In genomic region chr12:13268412-13268811, GRCm38 (mm10) we compare ENCODE assay signal across 8 mouse cellular contexts. TPM values are rescaled to one million over a fixed set of nuclear protein-coding genes. Genes with fewer than 3 reads are reported as not detected.
A peak's percentile ranks its signal among the peaks of the same experiment; 100 is the strongest.
DNase-seq lines count a peak whose midpoint lies in the region; ATAC-seq and TF ChIP-seq lines count a peak whose summit lies in the region.

No protein-coding gene starts in this region.

- H3K4me2 ChIP-seq in kidney, embryonic 15.5 days: peak overlapping the region; percentile 71
- H3K4me2 ChIP-seq in embryonic facial prominence, embryonic 13.5 days: peak overlapping the region; percentile 78
- peak overlapping the region; percentile 81 for H3K4me2 ChIP-seq in intestine, postnatal 0 days (replicated peaks; ENCODE audit: low read depth)
- H3K4me2 ChIP-seq in neural tube, embryonic 11.5 days (ENCODE audit: low read depth): peak overlapping the region; percentile 5; the same call in 1 of the 2 replicates

- H3K27ac ChIP-seq in kidney, embryonic 15.5 days: no peak overlapping the region
- no peak overlapping the region for H3K27ac ChIP-seq in embryonic facial prominence, embryonic 13.5 days
- peak overlapping the region; percentile 21; the same call in 1 of the 2 replicates for H3K27ac ChIP-seq in intestine, postnatal 0 days (ENCODE audit: low read depth, low read length)
- no peak overlapping the region for H3K27ac ChIP-seq in neural tube, embryonic 11.5 days (ENCODE audit: low read depth, low read length)

- peak; percentile 31; the same call in 1 of the 2 replicates for ATAC-seq in kidney, embryonic 15.5 days (replicated peaks; ENCODE audit: low FRiP score)
- ATAC-seq in embryonic facial prominence, embryonic 13.5 days (ENCODE audit: insufficient number of reproducible peaks, insufficient read depth, low FRiP score, low TSS enrichment, low read depth): peak; percentile 8; the same call in 1 of the 2 replicates
- ATAC-seq in intestine, postnatal 0 days: no peak
- peak; percentile 18; the same call in 1 of the 2 replicates for ATAC-seq in neural tube, embryonic 11.5 days (ENCODE audit: insufficient read depth, low FRiP score, low TSS enrichment)

- 53% methylated on average over 3 of the region's 3 CpGs for WGBS in kidney, embryonic 15.5 days
- 56% methylated on average over 3 of the region's 3 CpGs for WGBS in embryonic facial prominence, embryonic 13.5 days
- 37% methylated on average over 3 of the region's 3 CpGs for WGBS in intestine, postnatal 0 days
- 49% methylated on average over 3 of the region's 3 CpGs for WGBS in neural tube, embryonic 11.5 days

- H3K9me3 ChIP-seq in kidney, embryonic 15.5 days (replicated peaks): no peaks in the 10 kb centered on the region
- H3K9me3 ChIP-seq in embryonic facial prominence, embryonic 13.5 days: no peaks in the 10 kb centered on the region
- no peaks in the 10 kb centered on the region for H3K9me3 ChIP-seq in intestine, postnatal 0 days (ENCODE audit: control insufficient read depth)
- no peaks in the 10 kb centered on the region for H3K9me3 ChIP-seq in neural tube, embryonic 11.5 days (ENCODE audit: control insufficient read depth, low read length)

- no peaks in the 10 kb centered on the region for H3K36me3 ChIP-seq in kidney, embryonic 15.5 days
- H3K36me3 ChIP-seq in embryonic facial prominence, embryonic 13.5 days: no peaks in the 10 kb centered on the region
- no peaks in the 10 kb centered on the region for H3K36me3 ChIP-seq in intestine, postnatal 0 days (ENCODE audit: control insufficient read depth, insufficient read depth)
- H3K36me3 ChIP-seq in neural tube, embryonic 11.5 days (ENCODE audit: control insufficient read depth, insufficient read depth, low read length): no peaks in the 10 kb centered on the region

- H3K4me3 ChIP-seq in kidney, embryonic 15.5 days (replicated peaks): peak overlapping the region; percentile 92
- peak overlapping the region; percentile 75 for H3K4me3 ChIP-seq in embryonic facial prominence, embryonic 13.5 days
- peak overlapping the region; percentile 87 for H3K4me3 ChIP-seq in intestine, postnatal 0 days (ENCODE audit: low read depth, low read length)
- H3K4me3 ChIP-seq in neural tube, embryonic 11.5 days (ENCODE audit: low read depth, low read length): peak overlapping the region; percentile 88; the same call in 1 of the 2 replicates

- DNase-seq in kidney, postnatal 25 days: no peak
- no peak for DNase-seq in neural tube, embryonic 11.5 days (ENCODE audit: low spot score)
- no peak for DNase-seq in spleen, postnatal 36 days (ENCODE audit: low spot score in 2 of 2)
- DNase-seq in adrenal gland, postnatal 14 days: no peak
- no peak for DNase-seq in left cerebral cortex, adult 9 months (ENCODE audit: low spot score in 2 of 2)

- no peak for TF ChIP-seq CTCF in intestine, postnatal 0 days (IDR thresholded peaks at IDR 0.05; ENCODE audit: low read depth)

- H3K27me3 ChIP-seq in kidney, embryonic 15.5 days: no peaks in the 10 kb centered on the region
- H3K27me3 ChIP-seq in embryonic facial prominence, embryonic 13.5 days: no peaks in the 10 kb centered on the region
- no peaks in the 10 kb centered on the region for H3K27me3 ChIP-seq in intestine, postnatal 0 days (replicated peaks; ENCODE audit: control insufficient read depth, insufficient read depth, low read length)
- H3K27me3 ChIP-seq in neural tube, embryonic 11.5 days (ENCODE audit: control insufficient read depth, insufficient read depth, low read length): no peaks in the 10 kb centered on the region

- peak overlapping the region; percentile 79; the same call in 1 of the 2 replicates for H3K9ac ChIP-seq in kidney, embryonic 15.5 days
- peak overlapping the region; percentile 83; the same call in 1 of the 2 replicates for H3K9ac ChIP-seq in embryonic facial prominence, embryonic 13.5 days
- H3K9ac ChIP-seq in intestine, postnatal 0 days (ENCODE audit: low read depth, low read length): peak overlapping the region; percentile 74; the same call in 1 of the 2 replicates
- no peak overlapping the region for H3K9ac ChIP-seq in neural tube, embryonic 11.5 days (ENCODE audit: low read length)

- peaks cover 10% of the 10 kb centered on the region for H3K4me1 ChIP-seq in kidney, embryonic 15.5 days
- H3K4me1 ChIP-seq in embryonic facial prominence, embryonic 13.5 days: peaks cover 7% of the 10 kb centered on the region
- H3K4me1 ChIP-seq in intestine, postnatal 0 days (replicated peaks; ENCODE audit: control insufficient read depth, insufficient read depth, low read length): 0 out of 2 replicates have a peak, but pooled peaks cover 7% of the 10 kb centered on the region
- H3K4me1 ChIP-seq in neural tube, embryonic 11.5 days (ENCODE audit: control insufficient read depth, insufficient read depth, low read length): no peaks in the 10 kb centered on the region

RNA-seq across cellular contexts. Expression of gene Nbas, which starts 0.5 kb away (rescaled TPM):
- polyA plus RNA-seq in kidney, embryonic 15.5 days (2015; fragmentation: Nextera tagmentation; extraction: Ambion mirVana): 11.7 and 14.5 TPM in 2 replicates
- polyA plus RNA-seq in embryonic facial prominence, embryonic 13.5 days (2015; fragmentation: Nextera tagmentation; extraction: Ambion mirVana): 14.6 and 15.0 TPM in 2 replicates
- 13.9 TPM in 2 replicates for polyA plus RNA-seq in intestine, postnatal 0 days (2015; fragmentation: Nextera tagmentation; extraction: Ambion mirVana)
- polyA plus RNA-seq in neural tube, embryonic 11.5 days (2014; fragmentation: Nextera tagmentation; extraction: Ambion mirVana): 19.2 and 20.3 TPM in 2 replicates
- total RNA-seq in adrenal gland, postnatal 14 days (2021): 24.9 and 25.0 TPM in 2 replicates

RNA-seq across cellular contexts. Expression of gene Ddx1, which starts 19.4 kb away (rescaled TPM):
- 143 and 158 TPM in 2 replicates for polyA plus RNA-seq in kidney, embryonic 15.5 days (2015; fragmentation: Nextera tagmentation; extraction: Ambion mirVana)
- 119 and 128 TPM in 2 replicates for polyA plus RNA-seq in embryonic facial prominence, embryonic 13.5 days (2015; fragmentation: Nextera tagmentation; extraction: Ambion mirVana)
- polyA plus RNA-seq in intestine, postnatal 0 days (2015; fragmentation: Nextera tagmentation; extraction: Ambion mirVana): 47.3 and 50.2 TPM in 2 replicates
- polyA plus RNA-seq in neural tube, embryonic 11.5 days (2014; fragmentation: Nextera tagmentation; extraction: Ambion mirVana): 209 and 215 TPM in 2 replicates
- 86.7 and 102 TPM in 2 replicates for total RNA-seq in adrenal gland, postnatal 14 days (2021)

Comparison
In these comparisons a context has a peak if more than half of its experiments do, and no peak if none do; other contexts are left out.
1. H3K4me2 ChIP-seq: peak in every context shown above with its lines; median percentile 81 in intestine, postnatal 0 days; 78 in embryonic facial prominence, embryonic 13.5 days; 71 in kidney, embryonic 15.5 days; 5 in neural tube, embryonic 11.5 days.